Mouse (Mus musculus): Measurements from ENCODE around the gene Coq3. TPM values are rescaled to one million over a fixed set of nuclear protein-coding genes. Genes with fewer than 3 reads are reported as not detected.

The Coq3 gene
- 6.7 and 6.8 TPM in 2 replicates for polyA plus RNA-seq (2012; rRNA removed)

GRCm38 (mm10) chr4:21879565-21880220 is at the start of gene Coq3:
Gene Coq3, plus strand, starts transcription at chr4:21879673.

GRCm38 (mm10) chr4:21847481-21848286 is 31.8 kb upstream of the Coq3 start, which contains the start of gene Pnisr:
Gene Pnisr, plus strand, starts transcription at chr4:21847583.

GRCm38 (mm10) chr4:21930971-21931771 is 51.7 kb downstream of the Coq3 start, which contains the start of gene Faxc:
Gene Faxc, plus strand, starts transcription at chr4:21931329.

Other genes starting within 250 kb of the Coq3 start
- 1.6 and 1.8 TPM in 2 replicates for gene Prdm13, start 193.7 kb upstream of the Coq3 start, polyA plus RNA-seq (2012; rRNA removed)
- 25.7 and 30.7 TPM in 2 replicates for gene Ccnc, start 152.0 kb upstream of the Coq3 start, polyA plus RNA-seq (2012; rRNA removed)
- gene Usp45, start 112.5 kb upstream of the Coq3 start, polyA plus RNA-seq (2012; rRNA removed) = 9.5 and 10.8 TPM in 2 replicates
- 11.1 and 12.4 TPM in 2 replicates for gene Tstd3, start 112.5 kb upstream of the Coq3 start, polyA plus RNA-seq (2012; rRNA removed)
- gene Pnisr, start 32.1 kb upstream of the Coq3 start, polyA plus RNA-seq (2012; rRNA removed) = 293 and 303 TPM in 2 replicates
- gene Faxc, start 51.7 kb downstream of the Coq3 start, polyA plus RNA-seq (2012; rRNA removed) = 36.6 and 39.6 TPM in 2 replicates

Data from central nervous system, embryonic 14 days (tissue).